In genomic region chr1:186447521-186447920, GRCm38 (mm10) we compare ENCODE assay signal across 15 mouse cellular contexts.
"Had no signal": no experiment of that assay in that cellular context is flagged by ENCODE, and none has a peak within 500 bp of the region (broad histone marks: within the 10 kb centered on the region; RNA-seq: fewer than 3 reads in every experiment).

No protein-coding gene starts in this region.

- H3K4me3 ChIP-seq: limb, embryonic 13.5 days; liver, embryonic 15.5 days; megakaryocyte, embryonic 14.5 days; midbrain, embryonic 15.5 days; neural tube, embryonic 12.5 days had no signal

- H3K27me3 ChIP-seq: limb, embryonic 13.5 days; liver, embryonic 15.5 days; megakaryocyte, embryonic 14.5 days; midbrain, embryonic 15.5 days; neural tube, embryonic 12.5 days had no signal

- H3K9me3 ChIP-seq: limb, embryonic 13.5 days; liver, embryonic 15.5 days; midbrain, embryonic 15.5 days; neural tube, embryonic 12.5 days had no signal

- H3K36me3 ChIP-seq: limb, embryonic 13.5 days; liver, embryonic 15.5 days; midbrain, embryonic 15.5 days; neural tube, embryonic 12.5 days had no signal

- DNase-seq: kidney, adult 8-10 months; kidney, postnatal 36 days; layer of hippocampus, adult 9-11 months; layer of hippocampus, postnatal 36 days; thymus, adult 18-20 months; thymus, postnatal 14 days had no signal

- H3K4me2 ChIP-seq: limb, embryonic 13.5 days; liver, embryonic 11.5 days; liver, embryonic 15.5 days; midbrain, embryonic 11.5 days; midbrain, embryonic 15.5 days; neural tube, embryonic 12.5 days had no signal

- H3K27ac ChIP-seq: limb, embryonic 13.5 days; liver, embryonic 15.5 days; macrophage; midbrain, embryonic 15.5 days; neural tube, embryonic 12.5 days had no signal

- H3K4me1 ChIP-seq: liver, embryonic 15.5 days; megakaryocyte, embryonic 14.5 days had no signal

- H3K9ac ChIP-seq: limb, embryonic 13.5 days; liver, embryonic 15.5 days; midbrain, embryonic 15.5 days; neural tube, embryonic 12.5 days had no signal

- ATAC-seq: intestine, postnatal 0 days; midbrain, embryonic 15.5 days had no signal
